Comparison of ENCODE assay signal across 20 mouse cellular contexts in genomic region chr11:20556163-20556911, GRCm38 (mm10). TPM values are rescaled to one million over a fixed set of nuclear protein-coding genes. Genes with fewer than 3 reads are reported as not detected.
A peak's percentile ranks its signal among the peaks of the same experiment; 100 is the strongest.
DNase-seq lines count a peak whose midpoint lies in the region; ATAC-seq and TF ChIP-seq lines count a peak whose summit lies in the region.
"Had no signal": no experiment of that assay in that cellular context is flagged by ENCODE, and none has a peak within 500 bp of the region (broad histone marks: within the 10 kb centered on the region; RNA-seq: fewer than 3 reads in every experiment).

No protein-coding gene starts in this region.

- no peak for TF ChIP-seq CTCF in lung, embryonic 14.5 days (IDR thresholded peaks at IDR 0.05; ENCODE audit: low read depth)
- no peak for TF ChIP-seq CTCF in liver, adult 2 months (IDR thresholded peaks at IDR 0.05; ENCODE audit: low read depth, low read length)

- H3K4me1 ChIP-seq in lung, embryonic 14.5 days (ENCODE audit: insufficient read depth), result peaks cover 13% of the 10 kb centered on the region
- H3K4me1 ChIP-seq in liver, adult 2 months (ENCODE audit: control insufficient read depth, insufficient read depth, low read length), result peaks cover 7% of the 10 kb centered on the region; the same call in 1 of the 2 replicates
- H3K4me1 ChIP-seq in liver, embryonic 16.5 days (ENCODE audit: control insufficient read depth, low read depth, low read length), result peaks cover 35% of the 10 kb centered on the region
- H3K4me1 ChIP-seq in hindbrain, embryonic 11.5 days (replicated peaks; ENCODE audit: control insufficient read depth, insufficient read depth, low read length), result no peaks in the 10 kb centered on the region

- no peaks in the 10 kb centered on the region for H3K27me3 ChIP-seq in lung, embryonic 14.5 days (ENCODE audit: insufficient read depth, low read length)
- no peaks in the 10 kb centered on the region for H3K27me3 ChIP-seq in liver, adult 2 months (ENCODE audit: control insufficient read depth, insufficient read depth, low read length)
- no peaks in the 10 kb centered on the region for H3K27me3 ChIP-seq in liver, embryonic 16.5 days (ENCODE audit: control insufficient read depth, insufficient read depth, low read depth, low read length)
- H3K27me3 ChIP-seq in hindbrain, embryonic 11.5 days (ENCODE audit: control insufficient read depth, insufficient read depth, low read length), result no peaks in the 10 kb centered on the region
- H3K27me3 ChIP-seq: forebrain, embryonic 12.5 days; midbrain, embryonic 12.5 days had no signal

- no peak for TF ChIP-seq POLR2A in liver, adult 2 months (IDR thresholded peaks at IDR 0.05; ENCODE audit: extremely low read depth, insufficient read depth, low read length)

- no peaks in the 10 kb centered on the region for H3K36me3 ChIP-seq in lung, embryonic 14.5 days (ENCODE audit: insufficient read depth)
- H3K36me3 ChIP-seq in liver, adult 2 months (ENCODE audit: control insufficient read depth, insufficient read depth, low read length), result no peaks in the 10 kb centered on the region
- H3K36me3 ChIP-seq in liver, embryonic 16.5 days (ENCODE audit: control insufficient read depth, insufficient read depth), result no peaks in the 10 kb centered on the region
- no peaks in the 10 kb centered on the region for H3K36me3 ChIP-seq in hindbrain, embryonic 11.5 days (ENCODE audit: control insufficient read depth, insufficient read depth, low read length)
- H3K36me3 ChIP-seq: embryonic facial prominence, embryonic 10.5 days; forebrain, embryonic 12.5 days; midbrain, embryonic 12.5 days had no signal

- DNase-seq in lung, embryonic 14.5 days, result no peak
- DNase-seq in lung, postnatal 10 days, result no peak
- peak; percentile 81 for DNase-seq in liver, adult 2 months (ENCODE audit: extremely low read depth, low read depth, low spot score)
- no peak for DNase-seq in hindbrain, embryonic 11.5 days (ENCODE audit: low spot score)
- DNase-seq in adrenal gland, adult 18-20 months (ENCODE audit: low spot score in 2 of 2), result no peak
- no peak for DNase-seq in frontal cortex, adult 2 months (ENCODE audit: extremely low spot score in 1 of 2, low spot score in 1 of 2)
- DNase-seq: adrenal gland, postnatal 25 days; cerebellum, adult 9-11 months; gastrocnemius, adult 2 months; heart, postnatal 4 days; kidney, adult 11 months; kidney, postnatal 4 days; layer of hippocampus, adult 9-11 months had no signal

- H3K4me3 ChIP-seq in lung, embryonic 14.5 days (ENCODE audit: low read depth, low read length), result no peak overlapping the region
- H3K4me3 ChIP-seq in liver, adult 2 months (ENCODE audit: insufficient read depth, low read depth, low read length), result no peak overlapping the region
- H3K4me3 ChIP-seq in liver, embryonic 16.5 days (ENCODE audit: low read depth, low read length), result no peak overlapping the region
- H3K4me3 ChIP-seq in hindbrain, embryonic 11.5 days (ENCODE audit: low read depth, low read length), result no peak overlapping the region
- H3K4me3 ChIP-seq: embryonic facial prominence, embryonic 10.5 days; forebrain, embryonic 12.5 days; gastrocnemius, adult 2 months; midbrain, embryonic 12.5 days had no signal

- ATAC-seq in lung, embryonic 14.5 days (ENCODE audit: insufficient read depth), result no peak
- peak; percentile 71 for ATAC-seq in liver, embryonic 16.5 days (ENCODE audit: low read depth)
- ATAC-seq in hindbrain, embryonic 11.5 days (ENCODE audit: low FRiP score), result no peak
- ATAC-seq: activated CD4-positive, CD25-positive, alpha-beta regulatory T cell, adult 4 months; hindbrain, postnatal 0 days had no signal

- WGBS in lung, embryonic 14.5 days, result 59% methylated on average over 7 of the region's 7 CpGs
- 42% methylated on average over 7 of the region's 7 CpGs for WGBS in liver, adult 2 months
- 38% methylated on average over 7 of the region's 7 CpGs for WGBS in liver, embryonic 16.5 days (ENCODE audit: insufficient replicate concordance)
- WGBS in hindbrain, embryonic 11.5 days, result 80% methylated on average over 7 of the region's 7 CpGs

- H3K9ac ChIP-seq in lung, embryonic 14.5 days, result no peak overlapping the region
- H3K9ac ChIP-seq in liver, adult 2 months (ENCODE audit: low read depth, low read length), result no peak overlapping the region
- no peak overlapping the region for H3K9ac ChIP-seq in liver, embryonic 16.5 days (ENCODE audit: low read depth, low read length)
- H3K9ac ChIP-seq in hindbrain, embryonic 11.5 days (ENCODE audit: low read depth, low read length), result no peak overlapping the region
- H3K9ac ChIP-seq: forebrain, embryonic 12.5 days; midbrain, embryonic 12.5 days had no signal

- no peak overlapping the region for H3K4me2 ChIP-seq in lung, embryonic 14.5 days
- H3K4me2 ChIP-seq in liver, embryonic 16.5 days (ENCODE audit: low read depth, low read length), result no peak overlapping the region
- no peak overlapping the region for H3K4me2 ChIP-seq in hindbrain, embryonic 11.5 days (replicated peaks; ENCODE audit: low read depth, low read length)
- H3K4me2 ChIP-seq: forebrain, embryonic 12.5 days; midbrain, embryonic 12.5 days had no signal

- peak overlapping the region; percentile 46; the same call in 1 of the 2 replicates for H3K27ac ChIP-seq in lung, embryonic 14.5 days (ENCODE audit: low read depth)
- no peak overlapping the region for H3K27ac ChIP-seq in liver, adult 2 months (replicated peaks; ENCODE audit: insufficient read depth, low read depth, low read length)
- H3K27ac ChIP-seq in liver, embryonic 16.5 days (ENCODE audit: low read length), result 0 out of 2 replicates have a peak overlapping the region, but pooled peaks have one; percentile 43
- H3K27ac ChIP-seq in hindbrain, embryonic 11.5 days (ENCODE audit: low read depth, low read length), result no peak overlapping the region
- H3K27ac ChIP-seq: embryonic facial prominence, embryonic 10.5 days; forebrain, embryonic 12.5 days; gastrocnemius, adult 2 months; hindbrain, postnatal 0 days; midbrain, embryonic 12.5 days; stomach, postnatal 0 days had no signal

- no peaks in the 10 kb centered on the region for H3K79me2 ChIP-seq in liver, adult 2 months (ENCODE audit: control insufficient read depth, insufficient read depth, low read length)

- H3K9me3 ChIP-seq in lung, embryonic 14.5 days (ENCODE audit: low read depth, low read length), result no peaks in the 10 kb centered on the region
- H3K9me3 ChIP-seq in liver, embryonic 16.5 days (replicated peaks; ENCODE audit: control insufficient read depth, low read length), result no peaks in the 10 kb centered on the region
- no peaks in the 10 kb centered on the region for H3K9me3 ChIP-seq in hindbrain, embryonic 11.5 days (ENCODE audit: control insufficient read depth, low read length)
- H3K9me3 ChIP-seq: embryonic facial prominence, embryonic 10.5 days; forebrain, embryonic 12.5 days; midbrain, embryonic 12.5 days had no signal

RNA-seq across cellular contexts. Expression of gene Sertad2, which starts 13.3 kb away (rescaled TPM):
- 44.0 and 45.8 TPM in 2 replicates for polyA plus RNA-seq in lung, embryonic 14.5 days (2014; fragmentation: Nextera tagmentation; extraction: Ambion mirVana)
- 8.0 and 10.0 TPM in 2 replicates for total RNA-seq in liver, adult 2 months (2014; rRNA removed)
- 9.3 and 10.6 TPM in 2 replicates for polyA plus RNA-seq in liver, adult 2 months (2012; rRNA removed)
- polyA plus RNA-seq in liver, embryonic 16.5 days (2015; fragmentation: Nextera tagmentation; extraction: Ambion mirVana), result 27.8 and 34.9 TPM in 2 replicates
- 23.6 and 24.4 TPM in 2 replicates for polyA plus RNA-seq in hindbrain, embryonic 11.5 days (2014; fragmentation: Nextera tagmentation; extraction: Ambion mirVana)
- total RNA-seq in adrenal gland, adult 18-20 months (2021), result 10 to 100 TPM in 1 of 2 experiments, 1 to 10 TPM in 1; 9.4 to 10.8 TPM
- polyA plus RNA-seq in frontal cortex, adult 2 months (2012; rRNA removed), result 17.6 and 19.5 TPM in 2 replicates

Comparison
In these comparisons a context has a peak if more than half of its experiments do, and no peak if none do; other contexts are left out.
1. H3K27ac ChIP-seq: peak in lung, embryonic 14.5 days (single experiment) and liver, embryonic 16.5 days (single experiment); none in liver, adult 2 months (single experiment) and hindbrain, embryonic 11.5 days (single experiment).